Comparison of ENCODE assay signal across 30 mouse cellular contexts in the genomic region with DNA sequence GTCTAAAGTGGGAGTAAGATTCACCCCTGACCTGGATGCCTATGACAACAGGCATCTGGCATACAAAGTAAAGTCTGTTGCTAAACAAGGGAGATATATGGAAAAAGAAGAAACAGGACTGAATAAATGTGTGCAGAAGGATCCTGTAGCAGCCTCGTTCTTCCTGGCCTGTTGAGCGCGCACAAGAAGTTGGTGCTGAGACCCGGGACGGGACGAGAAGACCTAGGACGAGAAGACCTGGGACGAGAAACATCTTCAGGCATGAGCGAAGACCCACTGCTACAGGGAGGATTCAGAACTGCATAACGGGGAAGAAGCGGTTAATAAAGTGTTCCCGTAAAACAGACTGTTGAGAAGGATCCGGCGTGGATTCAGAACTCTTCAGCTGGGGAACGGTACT. TPM values are rescaled to one million over a fixed set of nuclear protein-coding genes. Genes with fewer than 3 reads are reported as not detected.
"Had no signal": no experiment of that assay in that cellular context is flagged by ENCODE, and none has a peak within 500 bp of the region (broad histone marks: within the 10 kb centered on the region; RNA-seq: fewer than 3 reads in every experiment).

No protein-coding gene starts in this region.

RNA-seq across cellular contexts. Expression of gene Gm5169, which starts 46.2 kb away (rescaled TPM):
- total RNA-seq: common myeloid progenitor, adult 5-6 weeks; forebrain, postnatal 0 days; gastrocnemius, adult 18-20 months; gastrocnemius, adult 2 months; gastrocnemius, adult 8-10 months; gastrocnemius, postnatal 10 days; gastrocnemius, postnatal 36 days; gastrocnemius, postnatal 4 days; granulocyte monocyte progenitor cell, adult 5-6 weeks; heart, adult 18-20 months; heart, adult 2 months; heart, adult 8-10 months had no signal
- polyA plus RNA-seq: cerebellum, adult 2 months; cortical plate, adult 2 months; embryonic facial prominence, embryonic 10.5 days; embryonic facial prominence, embryonic 11.5 days; embryonic facial prominence, embryonic 12.5 days; embryonic facial prominence, embryonic 13.5 days; embryonic facial prominence, embryonic 14.5 days; embryonic facial prominence, embryonic 15.5 days; erythroblast, embryonic 14.5 days; forebrain, embryonic 10.5 days; forebrain, embryonic 11.5 days; forebrain, embryonic 12.5 days; forebrain, embryonic 13.5 days; forebrain, embryonic 14.5 days; forebrain, embryonic 15.5 days; forebrain, embryonic 16.5 days; forebrain, postnatal 0 days; frontal cortex, adult 2 months; gonadal fat pad, adult 2 months; heart, adult 2 months had no signal
